Mouse (Mus musculus): ENCODE data around the gene Ppp1r3c. TPM values are rescaled to one million over a fixed set of nuclear protein-coding genes. Genes with fewer than 3 reads are reported as not detected.
A peak's percentile ranks its signal among the peaks of the same experiment; 100 is the strongest.
"Not testable (repeated sequence)": the region's sequence is repeated elsewhere in the genome, so short reads cannot be mapped to it uniquely, and the experiment has no call there.

Ppp1r3c gene
- polyA plus RNA-seq, 1 experiment from 2014 or later: 4.5 TPM

- H3K36me3 ChIP-seq: peaks cover 8% of the 10 kb centered on the region; the same call in 1 of the 2 replicates
- 77% methylated on average over 5 of the region's 5 CpGs for WGBS
- no peak for DNase-seq (ENCODE audit: low spot score)
- no peak overlapping the region for H3K4me3 ChIP-seq
- 0 out of 2 replicates have a peak, but pooled peaks cover 3% of the 10 kb centered on the region for H3K9me3 ChIP-seq
- H3K4me1 ChIP-seq (replicated peaks): peaks cover 13% of the 10 kb centered on the region
- H3K27ac ChIP-seq: no peak overlapping the region
- peaks cover 10% of the 10 kb centered on the region; the same call in 1 of the 2 replicates for H3K27me3 ChIP-seq (ENCODE audit: insufficient read depth, poor library complexity, severe bottlenecking)
Measured at GRCm38 (mm10) chr19:36738009-36738408, 1.6 kb upstream of the Ppp1r3c start.

- peaks cover 10% of the 10 kb centered on the region; the same call in 1 of the 2 replicates for H3K27me3 ChIP-seq (ENCODE audit: insufficient read depth, poor library complexity, severe bottlenecking)
- H3K36me3 ChIP-seq: peaks cover 11% of the 10 kb centered on the region; the same call in 1 of the 2 replicates
- peak overlapping the region; percentile 55 for H3K4me3 ChIP-seq
- H3K9me3 ChIP-seq: 0 out of 2 replicates have a peak, but pooled peaks cover 3% of the 10 kb centered on the region
- H3K27ac ChIP-seq: peak overlapping the region; percentile 93
- no peak for DNase-seq (ENCODE audit: low spot score)
- peaks cover 13% of the 10 kb centered on the region for H3K4me1 ChIP-seq (replicated peaks)
- 46% methylated on average over 6 of the region's 6 CpGs for WGBS
Measured at GRCm38 (mm10) chr19:36737087-36737486, 634 bp upstream of the Ppp1r3c start.

- WGBS: 86% methylated on average over 10 of the region's 10 CpGs
- 0 out of 2 replicates have a peak, but pooled peaks cover 3% of the 10 kb centered on the region for H3K9me3 ChIP-seq
Measured at GRCm38 (mm10) chr19:36734308-36735038, 2.0 kb downstream of the Ppp1r3c start.

GRCm38 (mm10) chr19:36733191-36733943 is 3.1 kb downstream of the Ppp1r3c start:
- Histone ChIP-seq H3K4me1 (replicated peaks) (peaks cover 13% of the 10 kb centered on the region), H3K9me3 (0 out of 2 replicates have a peak, but pooled peaks cover 2% of the 10 kb centered on the region), H3K27ac (no peak overlapping the region), H3K4me3 (no peak overlapping the region), H3K36me3 (peaks cover 11% of the 10 kb centered on the region; the same call in 1 of the 2 replicates), H3K27me3 (ENCODE audit: insufficient read depth, poor library complexity, severe bottlenecking) (peaks cover 10% of the 10 kb centered on the region; the same call in 1 of the 2 replicates)
- 93% methylated on average over 16 of the region's 16 CpGs for WGBS
- DNase-seq (ENCODE audit: low spot score): no peak

More at GRCm38 (mm10) chr19:36734308-36735038, 2.0 kb downstream of the Ppp1r3c start:
- Histone ChIP-seq H3K27ac (no peak overlapping the region), H3K36me3 (peaks cover 11% of the 10 kb centered on the region; the same call in 1 of the 2 replicates), H3K4me1 (replicated peaks) (peaks cover 13% of the 10 kb centered on the region), H3K27me3 (ENCODE audit: insufficient read depth, poor library complexity, severe bottlenecking) (peaks cover 10% of the 10 kb centered on the region; the same call in 1 of the 2 replicates), H3K4me3 (no peak overlapping the region)
- DNase-seq (ENCODE audit: low spot score): no peak

GRCm38 (mm10) chr19:36731310-36731709 is 5.1 kb downstream of the Ppp1r3c start:
- no peak for DNase-seq (ENCODE audit: low spot score)
- peaks cover 10% of the 10 kb centered on the region; the same call in 1 of the 2 replicates for H3K27me3 ChIP-seq (ENCODE audit: insufficient read depth, poor library complexity, severe bottlenecking)
- H3K27ac ChIP-seq: no peak overlapping the region
- peaks cover 11% of the 10 kb centered on the region; the same call in 1 of the 2 replicates for H3K36me3 ChIP-seq
- peaks cover 4% of the 10 kb centered on the region; the same call in 1 of the 2 replicates for H3K4me1 ChIP-seq (replicated peaks)
- no peaks in the 10 kb centered on the region for H3K9me3 ChIP-seq
- no peak overlapping the region for H3K4me3 ChIP-seq
- WGBS: 91% methylated on average over 11 of the region's 11 CpGs

GRCm38 (mm10) chr19:36730414-36730813 is 6.0 kb downstream of the Ppp1r3c start:
- H3K9me3 ChIP-seq; H3K4me1 ChIP-seq (replicated peaks); DNase-seq (ENCODE audit: low spot score); H3K27ac ChIP-seq; H3K4me3 ChIP-seq; H3K27me3 ChIP-seq (ENCODE audit: insufficient read depth, poor library complexity, severe bottlenecking): not testable (repeated sequence)
- 82% methylated on average over 2 of the region's 2 CpGs for WGBS
- peaks cover 11% of the 10 kb centered on the region; the same call in 1 of the 2 replicates for H3K36me3 ChIP-seq

GRCm38 (mm10) chr19:36728741-36729460 is 7.6 kb downstream of the Ppp1r3c start:
- DNase-seq (ENCODE audit: low spot score): no peak
- H3K4me3 ChIP-seq: no peak overlapping the region
- H3K4me1 ChIP-seq (replicated peaks): no peaks in the 10 kb centered on the region
- no peak overlapping the region for H3K27ac ChIP-seq
- H3K36me3 ChIP-seq: peaks cover 11% of the 10 kb centered on the region; the same call in 1 of the 2 replicates
- 89% methylated on average over 12 of the region's 12 CpGs for WGBS
- no peaks in the 10 kb centered on the region for H3K27me3 ChIP-seq (ENCODE audit: insufficient read depth, poor library complexity, severe bottlenecking)
- H3K9me3 ChIP-seq: no peaks in the 10 kb centered on the region

- Histone ChIP-seq H3K27me3 (ENCODE audit: insufficient read depth, poor library complexity, severe bottlenecking) (no peaks in the 10 kb centered on the region), H3K9me3 (no peaks in the 10 kb centered on the region), H3K36me3 (no peaks in the 10 kb centered on the region), H3K27ac (no peak overlapping the region), H3K4me1 (replicated peaks) (no peaks in the 10 kb centered on the region), H3K4me3 (no peak overlapping the region)
- WGBS: 89% methylated on average over 7 of the region's 7 CpGs
- DNase-seq (ENCODE audit: low spot score): no peak
Measured at GRCm38 (mm10) chr19:36724970-36725369, 11.5 kb downstream of the Ppp1r3c start.

GRCm38 (mm10) chr19:36721139-36721538 is 15.3 kb downstream of the Ppp1r3c start:
- Histone ChIP-seq H3K4me1 (replicated peaks) (no peaks in the 10 kb centered on the region), H3K36me3 (no peaks in the 10 kb centered on the region), H3K27ac (no peak overlapping the region), H3K27me3 (ENCODE audit: insufficient read depth, poor library complexity, severe bottlenecking) (no peaks in the 10 kb centered on the region), H3K9me3 (no peaks in the 10 kb centered on the region), H3K4me3 (no peak overlapping the region)
- WGBS: 86% methylated on average over 8 of the region's 8 CpGs
- no peak for DNase-seq (ENCODE audit: low spot score)

- Histone ChIP-seq H3K9me3 (no peaks in the 10 kb centered on the region), H3K4me3 (no peak overlapping the region), H3K4me1 (replicated peaks) (no peaks in the 10 kb centered on the region), H3K27ac (no peak overlapping the region), H3K36me3 (no peaks in the 10 kb centered on the region), H3K27me3 (ENCODE audit: insufficient read depth, poor library complexity, severe bottlenecking) (no peaks in the 10 kb centered on the region)
- no peak for DNase-seq (ENCODE audit: low spot score)
- 69% methylated on average over 7 of the region's 7 CpGs for WGBS
Measured at GRCm38 (mm10) chr19:36716221-36716620, 20.2 kb downstream of the Ppp1r3c start.

GRCm38 (mm10) chr19:36715591-36715990 is 20.9 kb downstream of the Ppp1r3c start:
- no peaks in the 10 kb centered on the region for H3K36me3 ChIP-seq
- DNase-seq (ENCODE audit: low spot score): no peak
- no peaks in the 10 kb centered on the region for H3K4me1 ChIP-seq (replicated peaks)
- no peaks in the 10 kb centered on the region for H3K9me3 ChIP-seq
- no peak overlapping the region for H3K4me3 ChIP-seq
- no peaks in the 10 kb centered on the region for H3K27me3 ChIP-seq (ENCODE audit: insufficient read depth, poor library complexity, severe bottlenecking)
- H3K27ac ChIP-seq: no peak overlapping the region
- 91% methylated on average over 10 of the region's 10 CpGs for WGBS

GRCm38 (mm10) chr19:36714492-36714891 is 22.0 kb downstream of the Ppp1r3c start:
- WGBS: 86% methylated on average over 1 of the region's 1 CpGs
- Histone ChIP-seq H3K36me3 (no peaks in the 10 kb centered on the region), H3K27ac (no peak overlapping the region), H3K27me3 (ENCODE audit: insufficient read depth, poor library complexity, severe bottlenecking) (no peaks in the 10 kb centered on the region), H3K4me3 (no peak overlapping the region), H3K4me1 (replicated peaks) (no peaks in the 10 kb centered on the region), H3K9me3 (0 out of 2 replicates have a peak, but pooled peaks cover 2% of the 10 kb centered on the region)
- DNase-seq (ENCODE audit: low spot score): no peak
